Mouse (Mus musculus) intestine, embryonic 16.5 days (tissue): ENCODE results near the gene Trak1. TPM values are rescaled to one million over a fixed set of nuclear protein-coding genes. Genes with fewer than 3 reads are reported as not detected.

ENCODE experiments used
- ATAC-seq: fragments of 200-750 bp; cut with Nextera tagmentation; 2 replicates; pipeline ENCODE4 v1.8.0; 2017; ENCODE audit warnings: moderate TSS enrichment, moderate library complexity
- H3K27ac ChIP-seq: fragments of 300-500 bp; sonication (generic); 2 replicates; pipeline ENCODE4 v1.5.1; 2014; ENCODE audit warnings: mild to moderate bottlenecking, low read length
- H3K27me3 ChIP-seq: fragments of 300-500 bp; sonication (generic); replicated peaks from 2 replicates; pipeline ENCODE4 v1.6.1; 2014; ENCODE audit warnings: low read length, control low read depth, mixed read lengths; ENCODE audit not compliant: control insufficient read depth, insufficient read depth
- H3K36me3 ChIP-seq: fragments of 300-500 bp; sonication (generic); 2 replicates; pipeline ENCODE4 v1.6.1; 2014; ENCODE audit warnings: low read length, control low read depth; ENCODE audit not compliant: control insufficient read depth, insufficient read depth
- H3K4me1 ChIP-seq: fragments of 300-500 bp; sonication (generic); 2 replicates; pipeline ENCODE4 v1.6.1; 2014; ENCODE audit warnings: low read length, control low read depth, mixed read lengths; ENCODE audit not compliant: control insufficient read depth, insufficient read depth
- H3K4me2 ChIP-seq: fragments of 300-500 bp; sonication (generic); 2 replicates; pipeline ENCODE4 v1.6.1; 2014; ENCODE audit warnings: low read depth, low read length, control low read depth
- H3K4me3 ChIP-seq: fragments of 300-500 bp; sonication (generic); 2 replicates; pipeline ENCODE4 v1.5.1; 2014; ENCODE audit warnings: mild to moderate bottlenecking, low read length
- H3K9ac ChIP-seq: fragments of 300-500 bp; sonication (generic); 2 replicates; pipeline ENCODE4 v1.6.1; 2014; ENCODE audit warnings: low read depth, low read length
- H3K9me3 ChIP-seq: fragments of 300-500 bp; sonication (generic); 2 replicates; pipeline ENCODE4 v1.6.1; 2016; ENCODE audit warnings: low read length, control low read depth; ENCODE audit not compliant: control insufficient read depth
- WGBS: fragments of 180-500 bp; shearing (Covaris S2); extraction: QIAGEN DNeasy Blood & Tissue Kit; methylation state at CpG from one replicate; pipeline ENCODE4 v1.1.7; 2014; 5-methylcytosine and 5-hydroxymethylcytosine counted together
- polyA plus RNA-seq: library from polyadenylated mRNA; unstranded; fragments of >200 nt; fragmentation: Nextera tagmentation; extraction: Ambion mirVana; gene quantifications from 2 replicates; pipeline ENCODE4 v1.2.1, GENCODE M21; 2015

The Trak1 gene
- polyA plus RNA-seq, 1 experiment from 2014 or later, result 21.7 TPM

- no peaks in the 10 kb centered on the region for H3K36me3 ChIP-seq
- H3K4me3 ChIP-seq, result no peak overlapping the region
- H3K27me3 ChIP-seq, result no peaks in the 10 kb centered on the region
- ATAC-seq, result no peak
- H3K4me1 ChIP-seq, result peaks cover 63% of the 10 kb centered on the region
- no peaks in the 10 kb centered on the region for H3K9me3 ChIP-seq
- no peak overlapping the region for H3K9ac ChIP-seq
- WGBS, result 91% methylated on average over 15 of the region's 15 CpGs
- peak overlapping the region; percentile 61 for H3K27ac ChIP-seq
- no peak overlapping the region for H3K4me2 ChIP-seq
Measured at GRCm38 (mm10) chr9:121336324-121336946, 39.1 kb downstream of the Trak1 start.

GRCm38 (mm10) chr9:121337216-121337937, 40.1 kb downstream of the Trak1 start:
- Histone ChIP-seq H3K27me3 (no peaks in the 10 kb centered on the region), H3K9me3 (no peaks in the 10 kb centered on the region), H3K9ac (peak overlapping the region; percentile 31; the same call in 1 of the 2 replicates), H3K4me1 (peaks cover 61% of the 10 kb centered on the region), H3K4me3 (no peak overlapping the region), H3K4me2 (no peak overlapping the region), H3K36me3 (no peaks in the 10 kb centered on the region), H3K27ac (peak overlapping the region; percentile 61)
- peak; percentile 81 for ATAC-seq
- WGBS, result 46% methylated on average over 9 of the region's 9 CpGs

- Histone ChIP-seq H3K4me3 (no peak overlapping the region), H3K27me3 (no peaks in the 10 kb centered on the region), H3K27ac (peak overlapping the region; percentile 61), H3K4me2 (no peak overlapping the region), H3K36me3 (no peaks in the 10 kb centered on the region), H3K9ac (peak overlapping the region; percentile 31; the same call in 1 of the 2 replicates), H3K9me3 (no peaks in the 10 kb centered on the region), H3K4me1 (peaks cover 62% of the 10 kb centered on the region)
- 72% methylated on average over 3 of the region's 3 CpGs for WGBS
- no peak for ATAC-seq
Measured at GRCm38 (mm10) chr9:121337938-121338289, 40.6 kb downstream of the Trak1 start.

- H3K27me3 ChIP-seq, result no peaks in the 10 kb centered on the region
- no peak overlapping the region for H3K9ac ChIP-seq
- no peak overlapping the region for H3K27ac ChIP-seq
- H3K4me2 ChIP-seq, result no peak overlapping the region
- peaks cover 34% of the 10 kb centered on the region for H3K4me1 ChIP-seq
- H3K4me3 ChIP-seq, result no peak overlapping the region
- H3K36me3 ChIP-seq, result no peaks in the 10 kb centered on the region
- ATAC-seq, result no peak
- no peaks in the 10 kb centered on the region for H3K9me3 ChIP-seq
- 86% methylated on average over 7 of the region's 7 CpGs for WGBS
Measured at GRCm38 (mm10) chr9:121341832-121342231, 44.5 kb downstream of the Trak1 start.

- Histone ChIP-seq H3K9me3 (no peaks in the 10 kb centered on the region), H3K36me3 (no peaks in the 10 kb centered on the region), H3K9ac (no peak overlapping the region), H3K27ac (no peak overlapping the region), H3K4me2 (no peak overlapping the region), H3K4me1 (peaks cover 34% of the 10 kb centered on the region), H3K4me3 (no peak overlapping the region), H3K27me3 (no peaks in the 10 kb centered on the region)
- WGBS, result 67% methylated on average over 5 of the region's 5 CpGs
- peak; percentile 19 for ATAC-seq
Measured at GRCm38 (mm10) chr9:121342510-121343110, 45.3 kb downstream of the Trak1 start.

GRCm38 (mm10) chr9:121343122-121343876, 46.0 kb downstream of the Trak1 start:
- Histone ChIP-seq H3K4me1 (peaks cover 34% of the 10 kb centered on the region), H3K9ac (no peak overlapping the region), H3K27me3 (no peaks in the 10 kb centered on the region), H3K36me3 (no peaks in the 10 kb centered on the region), H3K4me3 (no peak overlapping the region), H3K9me3 (no peaks in the 10 kb centered on the region), H3K27ac (no peak overlapping the region), H3K4me2 (no peak overlapping the region)
- ATAC-seq, result no peak
- WGBS, result 78% methylated on average over 14 of the region's 14 CpGs

- Histone ChIP-seq H3K9me3 (no peaks in the 10 kb centered on the region), H3K4me2 (no peak overlapping the region), H3K27me3 (no peaks in the 10 kb centered on the region), H3K4me1 (peaks cover 41% of the 10 kb centered on the region), H3K4me3 (no peak overlapping the region), H3K36me3 (no peaks in the 10 kb centered on the region), H3K9ac (no peak overlapping the region), H3K27ac (no peak overlapping the region)
- ATAC-seq, result no peak
- 54% methylated on average over 3 of the region's 3 CpGs for WGBS
Measured at GRCm38 (mm10) chr9:121344344-121344743, 47.0 kb downstream of the Trak1 start.

- Histone ChIP-seq H3K4me3 (no peak overlapping the region), H3K9ac (no peak overlapping the region), H3K27ac (no peak overlapping the region), H3K36me3 (no peaks in the 10 kb centered on the region), H3K4me1 (peaks cover 45% of the 10 kb centered on the region), H3K4me2 (no peak overlapping the region), H3K9me3 (no peaks in the 10 kb centered on the region), H3K27me3 (no peaks in the 10 kb centered on the region)
- WGBS, result 92% methylated on average over 15 of the region's 15 CpGs
- no peak for ATAC-seq
Measured at GRCm38 (mm10) chr9:121345427-121346130, 48.3 kb downstream of the Trak1 start.

- Histone ChIP-seq H3K9ac (no peak overlapping the region), H3K4me3 (no peak overlapping the region), H3K9me3 (no peaks in the 10 kb centered on the region), H3K27me3 (no peaks in the 10 kb centered on the region), H3K4me2 (no peak overlapping the region), H3K27ac (peak overlapping the region; percentile 77; the same call in 1 of the 2 replicates), H3K36me3 (no peaks in the 10 kb centered on the region), H3K4me1 (peaks cover 56% of the 10 kb centered on the region)
- 50% methylated on average over 5 of the region's 5 CpGs for WGBS
- no peak for ATAC-seq
Measured at GRCm38 (mm10) chr9:121346635-121347034, 49.3 kb downstream of the Trak1 start.
